Mouse (Mus musculus): ENCODE results near the gene Sugp2. TPM values are rescaled to one million over a fixed set of nuclear protein-coding genes. Genes with fewer than 3 reads are reported as not detected.

The Sugp2 gene
- total RNA-seq, 2 experiments from 2014 or later = 118 to 122 TPM

GRCm38 (mm10) chr8:70316511-70317504 is 82.8 kb downstream of the Sugp2 start:
- intact Hi-C loops (cut with DNase I) = no loop called here

GRCm38 (mm10) chr8:70317872-70318271 is 83.8 kb downstream of the Sugp2 start:
- no peak for DNase-seq (ENCODE audit: low spot score in 2 of 2)
- intact Hi-C loops (cut with DNase I) = no loop called here

More at GRCm38 (mm10) chr8:70316511-70317504, 82.8 kb downstream of the Sugp2 start:
- peak; percentile 90 to 97 for DNase-seq (ENCODE audit: low spot score in 2 of 2)

- intact Hi-C loops (cut with DNase I) = no loop called here
- no peak for DNase-seq (ENCODE audit: low spot score in 2 of 2)
These were observed 89.7 kb downstream of the Sugp2 start for GRCm38 (mm10) chr8:70323716-70324115.

GRCm38 (mm10) chr8:70327512-70327911 is 93.5 kb downstream of the Sugp2 start:
- no peak for DNase-seq (ENCODE audit: low spot score in 2 of 2)
- intact Hi-C loops (cut with DNase I) = no loop called here

- intact Hi-C loops (cut with DNase I) = no loop called here
- DNase-seq (ENCODE audit: low spot score in 2 of 2) = no peak
These were observed 95.3 kb downstream of the Sugp2 start, which contains the start of gene Gdf1 for GRCm38 (mm10) chr8:70329124-70329834. Gene Gdf1, plus strand, starts transcription at chr8:70329817.

Other genes starting within 250 kb of the Sugp2 start
- gene Gatad2a, start 237.8 kb upstream of the Sugp2 start, total RNA-seq (2021) = 10 to 100 TPM; 24.0 to 27.9 TPM
- 10 to 100 TPM; 78.9 to 80.3 TPM for gene Mau2, start 191.5 kb upstream of the Sugp2 start, total RNA-seq (2021)
- gene Sugp1, start 191.4 kb upstream of the Sugp2 start, total RNA-seq (2021) = 10 to 100 TPM; 46.5 to 47.5 TPM
- gene Tm6sf2, start 161.3 kb upstream of the Sugp2 start, total RNA-seq (2021) = 1 to 10 TPM; 3.0 to 3.4 TPM
- 10 to 100 TPM; 62.6 to 71.8 TPM for gene Hapln4, start 150.8 kb upstream of the Sugp2 start, total RNA-seq (2021)
- gene Ncan, start 113.4 kb upstream of the Sugp2 start, total RNA-seq (2021) = 100 to 1,000 TPM; 219 to 220 TPM
- gene Nr2c2ap, start 102.9 kb upstream of the Sugp2 start, total RNA-seq (2021) = 10 to 100 TPM; 21.7 to 21.9 TPM
- 10 to 100 TPM; 10.2 to 12.4 TPM for gene Rfxank, start 95.1 kb upstream of the Sugp2 start, total RNA-seq (2021)
- 10 to 100 TPM; 46.8 to 51.0 TPM for gene Borcs8, start 94.7 kb upstream of the Sugp2 start, total RNA-seq (2021)
- gene Mef2b, start 94.5 kb upstream of the Sugp2 start, total RNA-seq (2021) = under 1 TPM in 1 of 2 experiments, not detected in 1; 0.57 TPM
- 10 to 100 TPM; 44.1 to 50.8 TPM for gene Tmem161a, start 61.9 kb upstream of the Sugp2 start, total RNA-seq (2021)
- 10 to 100 TPM; 33.5 to 36.5 TPM for gene Slc25a42, start 21.9 kb upstream of the Sugp2 start, total RNA-seq (2021)
- gene Armc6, start 240 bp downstream of the Sugp2 start, total RNA-seq (2021) = 10 to 100 TPM; 41.7 to 46.3 TPM
- gene Homer3, start 48.6 kb downstream of the Sugp2 start, total RNA-seq (2021) = 1 to 10 TPM; 6.5 to 9.2 TPM
- gene Ddx49, start 68.3 kb downstream of the Sugp2 start, total RNA-seq (2021) = 10 to 100 TPM; 42.3 to 42.5 TPM
- 100 to 1,000 TPM; 123 to 125 TPM for gene Cope, start 68.3 kb downstream of the Sugp2 start, total RNA-seq (2021)
- 100 to 1,000 TPM; 105 to 111 TPM for gene Cers1, start 81.5 kb downstream of the Sugp2 start, total RNA-seq (2021)
- gene Gdf1, start 95.6 kb downstream of the Sugp2 start, total RNA-seq (2021) = 10 to 100 TPM; 17.7 to 18.9 TPM
- gene Upf1, start 119.1 kb downstream of the Sugp2 start, total RNA-seq (2021) = 10 to 100 TPM; 58.2 to 61.6 TPM
- under 1 TPM; 0.23 to 0.48 TPM for gene Comp, start 139.3 kb downstream of the Sugp2 start, total RNA-seq (2021)
- gene Crtc1, start 205.4 kb downstream of the Sugp2 start, total RNA-seq (2021) = 100 to 1,000 TPM; 120 to 139 TPM
- gene Klhl26, start 242.7 kb downstream of the Sugp2 start, total RNA-seq (2021) = 10 to 100 TPM; 40.3 to 44.2 TPM

Data from left cerebral cortex, postnatal 25 days (tissue).